Mouse (Mus musculus) forebrain, embryonic 13.5 days (tissue): ENCODE measurements around the gene Nr2f1. TPM values are rescaled to one million over a fixed set of nuclear protein-coding genes. Genes with fewer than 3 reads are reported as not detected.
A peak's percentile ranks its signal among the peaks of the same experiment; 100 is the strongest.

ENCODE experiments used
- ATAC-seq: fragments of 200-750 bp; cut with Nextera tagmentation; 2 replicates; pipeline ENCODE4 v1.8.0; 2017
- H3K27ac ChIP-seq: fragments of 300-500 bp; sonication (generic); 2 replicates; pipeline ENCODE4 v1.5.1; 2015; ENCODE audit warnings: inconsistent platforms, mild to moderate bottlenecking, moderate library complexity
- H3K27me3 ChIP-seq: fragments of 300-500 bp; sonication (generic); 2 replicates; pipeline ENCODE4 v1.6.1; 2015; ENCODE audit warnings: mild to moderate bottlenecking, inconsistent platforms
- H3K36me3 ChIP-seq: fragments of 300-500 bp; sonication (generic); 2 replicates; pipeline ENCODE4 v1.6.1; 2015; ENCODE audit warnings: mild to moderate bottlenecking, inconsistent platforms; ENCODE audit not compliant: poor library complexity, severe bottlenecking
- H3K4me1 ChIP-seq: fragments of 300-500 bp; sonication (generic); 2 replicates; pipeline ENCODE4 v1.6.1; 2015; ENCODE audit warnings: inconsistent platforms
- H3K4me2 ChIP-seq: fragments of 300-500 bp; sonication (generic); 2 replicates; pipeline ENCODE4 v1.6.1; 2015; ENCODE audit warnings: inconsistent platforms, mild to moderate bottlenecking, moderate library complexity
- H3K4me3 ChIP-seq: fragments of 300-500 bp; sonication (generic); 2 replicates; pipeline ENCODE4 v1.5.1; 2015; ENCODE audit warnings: mild to moderate bottlenecking, inconsistent platforms
- H3K9ac ChIP-seq: fragments of 300-500 bp; sonication (generic); 2 replicates; pipeline ENCODE4 v1.6.1; 2015; ENCODE audit warnings: mild to moderate bottlenecking, inconsistent platforms
- H3K9me3 ChIP-seq: fragments of 300-500 bp; sonication (generic); replicated peaks from 2 replicates; pipeline ENCODE4 v1.6.1; 2016; ENCODE audit warnings: inconsistent platforms
- WGBS: fragments of 180-500 bp; shearing (Covaris S2); methylation state at CpG from one replicate; pipeline ENCODE4 v1.1.7; 2015; 5-methylcytosine and 5-hydroxymethylcytosine counted together
- polyA plus RNA-seq: library from polyadenylated mRNA; unstranded; fragments of >200 nt; fragmentation: Nextera tagmentation; extraction: Ambion mirVana; gene quantifications from 2 replicates; pipeline ENCODE4 v1.2.1, GENCODE M21; 2015

Nr2f1 gene
- polyA plus RNA-seq, 1 experiment from 2014 or later, result 94.7 TPM

DNA sequence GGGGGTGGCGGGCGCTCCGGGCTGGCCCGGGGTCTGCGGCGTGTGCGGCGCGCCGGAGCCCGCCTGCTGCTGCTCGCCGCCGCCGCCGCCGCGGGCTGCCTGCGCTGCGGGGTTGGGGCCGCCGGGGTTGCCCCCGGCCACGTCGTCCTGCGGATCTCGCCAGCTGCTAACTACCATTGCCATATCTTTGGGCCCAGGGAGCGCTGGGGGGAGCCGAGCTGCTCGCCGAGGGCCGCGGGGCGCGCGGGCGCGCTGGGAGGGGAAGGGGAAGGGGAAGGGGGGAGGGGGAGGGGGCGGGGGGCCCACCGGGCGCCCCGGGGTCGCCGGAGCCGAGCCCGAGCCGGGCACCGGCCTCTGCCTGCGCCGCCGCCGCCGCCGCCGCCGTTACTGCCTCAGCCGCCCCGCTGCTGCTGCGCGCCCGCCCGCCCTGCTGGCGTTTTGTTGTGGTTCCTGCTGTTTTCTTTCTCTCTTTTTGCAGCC lies 1.1 kb downstream of the Nr2f1 start:
- Histone ChIP-seq H3K4me2 (peak overlapping the region; percentile 78), H3K9me3 (no peaks in the 10 kb centered on the region), H3K27me3 (peaks cover 12% of the 10 kb centered on the region; the same call in 1 of the 2 replicates), H3K9ac (peak overlapping the region; percentile 100), H3K4me1 (peaks cover under 1% of the 10 kb centered on the region; the same call in 1 of the 2 replicates), H3K4me3 (peak overlapping the region; percentile 95), H3K36me3 (peaks cover 19% of the 10 kb centered on the region), H3K27ac (peak overlapping the region; percentile 100)
- ATAC-seq, result peak; percentile 1; the same call in 1 of the 2 replicates
- 0% methylated on average over 8 of the region's 63 CpGs for WGBS

DNA sequence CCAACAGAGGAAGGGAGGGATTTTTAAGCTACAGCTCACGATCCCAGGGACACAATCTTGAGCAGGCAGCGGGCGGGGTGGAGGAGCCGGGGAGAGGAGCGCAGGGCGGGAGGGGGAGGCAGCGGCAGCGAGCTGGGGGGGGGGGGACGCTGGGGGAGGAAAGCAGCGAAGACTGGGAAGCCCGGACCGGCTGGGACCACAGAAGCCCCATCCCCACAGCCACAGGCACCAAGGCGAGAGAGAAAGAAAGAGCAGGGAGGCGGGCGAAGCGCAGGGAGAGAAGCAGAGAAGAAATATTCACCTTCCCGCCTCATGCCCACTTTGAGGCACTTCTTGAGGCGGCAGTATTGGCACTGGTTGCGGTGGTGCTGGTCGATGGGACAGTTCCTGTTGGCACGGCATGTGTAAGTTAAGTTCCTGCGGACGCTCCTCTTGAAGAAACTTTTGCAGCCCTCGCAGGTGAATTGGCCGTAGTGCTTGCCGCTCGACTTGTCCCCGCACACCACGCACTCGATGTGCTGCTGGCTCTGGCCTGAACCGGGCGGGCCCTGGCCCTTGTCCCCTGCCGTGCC lies 1.7 kb downstream of the Nr2f1 start:
- Histone ChIP-seq H3K4me3 (peak overlapping the region; percentile 95), H3K4me2 (peak overlapping the region; percentile 78), H3K27me3 (peaks cover 14% of the 10 kb centered on the region; the same call in 1 of the 2 replicates), H3K36me3 (peaks cover 19% of the 10 kb centered on the region), H3K4me1 (peaks cover 5% of the 10 kb centered on the region; the same call in 1 of the 2 replicates), H3K27ac (peak overlapping the region; percentile 100), H3K9me3 (no peaks in the 10 kb centered on the region), H3K9ac (peak overlapping the region; percentile 100)
- ATAC-seq, result no peak
- WGBS, result under 1% methylated on average over 30 of the region's 33 CpGs

DNA sequence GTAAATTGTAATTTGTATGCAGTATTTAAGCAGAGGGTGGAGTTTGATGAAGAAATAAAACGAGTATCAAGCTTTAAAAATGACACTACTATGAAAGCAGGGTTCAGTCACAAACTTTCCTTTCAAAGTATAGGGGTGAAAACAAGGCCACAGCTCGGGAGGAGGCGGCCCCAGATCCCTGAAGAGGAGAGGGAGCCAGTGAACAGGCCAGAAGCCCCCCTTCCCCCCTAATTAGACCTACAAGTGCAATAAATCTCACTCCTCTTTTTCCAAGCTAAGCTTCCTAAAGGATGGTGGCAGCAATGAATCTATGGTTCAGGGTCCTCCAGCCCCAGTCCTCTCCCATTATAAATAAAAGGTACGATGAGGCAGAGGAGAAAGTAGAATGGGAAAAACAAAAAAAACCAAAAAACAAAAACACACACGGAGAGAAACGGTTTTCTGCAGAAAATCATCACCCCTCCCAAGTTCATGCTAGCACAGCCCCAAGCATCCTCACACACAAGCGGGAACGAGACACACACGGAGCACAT lies 2.2 kb downstream of the Nr2f1 start:
- peak overlapping the region; percentile 100 for H3K9ac ChIP-seq
- peaks cover 19% of the 10 kb centered on the region for H3K36me3 ChIP-seq
- no peak for ATAC-seq
- H3K27me3 ChIP-seq, result peaks cover 13% of the 10 kb centered on the region; the same call in 1 of the 2 replicates
- no peaks in the 10 kb centered on the region for H3K9me3 ChIP-seq
- H3K4me3 ChIP-seq, result peak overlapping the region; percentile 95
- peak overlapping the region; percentile 100 for H3K27ac ChIP-seq
- 0% methylated on average over 9 of the region's 9 CpGs for WGBS
- H3K4me1 ChIP-seq, result peaks cover 9% of the 10 kb centered on the region; the same call in 1 of the 2 replicates
- H3K4me2 ChIP-seq, result peak overlapping the region; percentile 78

DNA sequence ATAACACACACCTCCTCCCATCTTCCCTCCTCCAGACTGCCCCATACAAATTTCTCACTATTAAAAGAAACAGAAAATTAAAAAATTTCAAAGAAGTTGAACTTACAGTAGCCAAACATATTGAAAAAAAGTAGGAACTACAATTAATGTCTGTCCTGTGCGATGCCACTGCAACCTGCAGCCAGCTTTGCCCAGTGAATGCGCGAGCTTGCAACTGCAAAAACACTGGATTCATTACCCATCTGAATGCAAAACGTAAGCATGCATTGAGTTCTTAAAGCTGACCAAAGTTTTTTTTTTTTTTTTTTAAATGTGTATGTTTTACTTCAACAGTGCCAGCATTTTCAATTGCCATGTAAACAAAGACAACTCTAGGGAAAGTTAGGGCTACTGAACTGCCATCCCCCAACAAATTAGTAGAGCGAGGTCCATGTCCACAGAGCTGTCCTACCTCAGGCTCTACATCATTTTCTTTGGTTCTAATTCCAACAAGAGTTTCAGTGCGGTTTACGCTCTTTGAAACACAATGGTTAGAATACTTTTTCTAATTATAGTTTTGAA lies 3.2 kb downstream of the Nr2f1 start:
- Histone ChIP-seq H3K9me3 (no peaks in the 10 kb centered on the region), H3K4me2 (peak overlapping the region; percentile 76), H3K27ac (peak overlapping the region; percentile 97), H3K4me1 (peaks cover 18% of the 10 kb centered on the region), H3K27me3 (peaks cover 21% of the 10 kb centered on the region), H3K4me3 (peak overlapping the region; percentile 95), H3K36me3 (peaks cover 25% of the 10 kb centered on the region), H3K9ac (peak overlapping the region; percentile 100)
- ATAC-seq, result no peak
- whole genome bisulfite sequencing, result 5% methylated on average over 7 of the region's 7 CpGs

DNA sequence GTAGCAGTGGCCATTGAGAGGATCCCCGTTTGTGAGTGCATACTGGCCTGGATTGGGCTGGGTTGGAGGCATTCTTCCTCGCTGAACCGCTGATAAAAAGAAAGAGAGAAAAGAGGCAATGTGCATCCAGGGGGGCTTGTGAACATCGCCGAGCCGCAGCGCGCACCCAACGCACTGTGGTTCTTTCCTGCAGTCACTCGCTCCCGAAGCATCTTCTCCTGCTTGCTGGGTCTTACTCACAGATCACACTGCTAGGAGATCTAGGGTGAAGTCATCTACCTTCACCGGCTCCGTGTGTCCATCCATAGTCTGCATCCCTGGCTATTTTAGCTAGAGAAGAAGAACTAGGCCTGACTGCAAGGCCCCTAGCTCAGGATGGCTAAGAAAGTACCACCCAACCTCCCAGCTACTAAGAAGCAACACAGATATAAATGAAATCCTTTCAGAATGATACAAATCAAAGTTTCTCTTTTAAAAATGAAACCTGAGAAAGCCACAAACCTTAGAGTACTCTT lies 3.9 kb downstream of the Nr2f1 start:
- ATAC-seq, result no peak

DNA sequence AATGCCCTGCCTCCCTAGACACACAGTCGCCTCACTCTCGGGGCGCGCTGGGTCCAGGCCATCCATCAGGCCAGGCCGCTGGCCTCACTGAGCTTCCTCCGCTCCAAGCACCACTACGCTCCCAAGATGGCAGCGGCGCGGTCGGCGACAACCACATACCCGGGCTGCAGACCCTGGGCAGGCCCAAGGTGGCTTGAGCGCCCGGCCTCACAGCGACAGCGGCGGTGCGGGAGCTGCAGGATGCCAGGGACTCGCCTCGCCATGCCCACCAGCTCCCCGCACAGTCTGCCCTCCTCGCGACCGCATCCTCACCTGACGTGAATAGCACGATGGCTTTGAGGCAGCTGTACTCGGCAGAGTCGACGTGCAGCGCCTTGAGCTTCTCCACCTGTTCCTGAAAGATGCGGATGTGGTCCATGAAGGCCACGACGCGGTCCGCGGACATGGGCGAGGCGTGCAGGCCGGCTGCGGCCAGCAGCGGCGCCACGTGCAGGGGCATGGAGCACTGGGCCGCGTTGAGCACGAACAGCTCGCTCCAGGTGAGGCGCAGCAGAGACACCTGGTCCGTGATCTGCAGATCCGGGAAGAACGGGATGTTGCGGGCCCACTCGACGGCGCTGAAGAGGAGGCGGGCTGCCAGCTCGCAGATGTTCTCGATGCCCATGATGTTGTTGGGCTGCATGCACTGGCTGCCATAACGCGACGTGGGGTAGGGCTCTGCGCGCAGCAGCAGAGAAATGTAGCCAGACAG lies 4.5 kb downstream of the Nr2f1 start:
- H3K27ac ChIP-seq, result peak overlapping the region; percentile 97
- H3K4me2 ChIP-seq, result peak overlapping the region; percentile 76
- peak overlapping the region; percentile 95 for H3K4me3 ChIP-seq
- H3K36me3 ChIP-seq, result peaks cover 38% of the 10 kb centered on the region
- H3K9me3 ChIP-seq, result no peaks in the 10 kb centered on the region
- under 1% methylated on average over 61 of the region's 64 CpGs for WGBS
- H3K9ac ChIP-seq, result peak overlapping the region; percentile 100
- ATAC-seq, result peak; percentile 5; the same call in 1 of the 2 replicates
- H3K4me1 ChIP-seq, result peaks cover 31% of the 10 kb centered on the region
- peaks cover 34% of the 10 kb centered on the region for H3K27me3 ChIP-seq

More for the DNA sequence above, 3.9 kb downstream of the Nr2f1 start:
- WGBS, result 3% methylated on average over 13 of the region's 13 CpGs
- Histone ChIP-seq H3K36me3 (peaks cover 32% of the 10 kb centered on the region), H3K27ac (peak overlapping the region; percentile 97), H3K4me3 (peak overlapping the region; percentile 95), H3K4me2 (peak overlapping the region; percentile 76), H3K27me3 (peaks cover 27% of the 10 kb centered on the region), H3K4me1 (peaks cover 25% of the 10 kb centered on the region), H3K9ac (peak overlapping the region; percentile 100), H3K9me3 (no peaks in the 10 kb centered on the region)

DNA sequence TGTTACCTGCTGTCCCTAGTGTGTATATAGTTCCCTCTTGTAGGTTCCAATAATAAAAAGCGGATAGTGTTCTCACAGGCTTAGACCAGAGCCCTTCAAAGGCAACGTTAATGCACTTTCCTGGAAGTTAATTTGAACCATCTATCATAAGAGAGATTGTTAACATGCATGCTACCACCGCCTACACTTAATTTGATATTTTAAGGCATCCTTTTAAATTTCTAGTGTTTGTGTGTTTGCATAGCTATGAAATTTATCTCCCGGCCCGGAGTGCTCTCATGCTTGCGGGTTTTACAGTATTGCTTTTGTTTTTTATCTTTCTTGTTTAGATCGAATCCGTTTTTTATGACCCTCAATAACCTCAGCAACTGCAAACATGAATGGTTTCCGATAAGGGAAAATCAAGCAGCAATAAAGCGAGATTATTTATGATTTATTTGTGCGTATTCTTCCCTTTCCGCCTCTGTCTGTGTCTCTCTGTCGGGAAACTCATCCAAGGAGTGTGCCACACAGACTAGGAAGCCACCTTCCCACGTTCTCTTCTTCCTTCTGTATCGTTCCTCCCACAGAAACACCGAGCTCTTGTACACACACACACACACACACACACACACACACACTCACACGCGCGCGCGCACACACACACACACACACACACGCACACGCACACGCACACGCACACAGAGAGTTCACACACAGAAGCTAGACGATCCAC lies 5.3 kb downstream of the Nr2f1 start:
- peak overlapping the region; percentile 95 for H3K4me3 ChIP-seq
- H3K4me2 ChIP-seq, result peak overlapping the region; percentile 76
- H3K4me1 ChIP-seq, result peaks cover 32% of the 10 kb centered on the region
- peak overlapping the region; percentile 100 for H3K9ac ChIP-seq
- peaks cover 39% of the 10 kb centered on the region for H3K27me3 ChIP-seq
- WGBS, result 8% methylated on average over 21 of the region's 26 CpGs
- ATAC-seq, result no peak
- peak overlapping the region; percentile 97 for H3K27ac ChIP-seq
- H3K9me3 ChIP-seq, result no peaks in the 10 kb centered on the region
- peaks cover 45% of the 10 kb centered on the region for H3K36me3 ChIP-seq

DNA sequence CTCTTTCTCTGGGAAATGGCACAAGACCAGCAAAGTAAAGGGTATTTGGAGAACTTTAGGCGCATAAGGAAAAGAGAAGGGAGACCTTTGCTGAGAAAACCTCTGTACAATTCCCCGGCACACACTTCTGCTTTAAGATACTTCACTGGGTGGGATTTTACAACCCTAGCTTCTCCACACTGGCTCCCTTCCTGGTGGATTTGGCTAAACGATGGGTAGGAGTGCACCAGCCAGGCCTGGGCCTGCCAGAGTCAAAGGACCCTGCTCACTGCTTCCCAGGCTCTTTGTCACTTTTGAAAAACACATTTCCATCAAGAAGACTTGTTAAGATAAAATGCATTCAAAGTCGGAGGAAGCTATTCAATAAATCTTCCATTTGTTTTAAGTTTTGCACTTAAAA lies 6.3 kb downstream of the Nr2f1 start:
- Histone ChIP-seq H3K4me3 (peak overlapping the region; percentile 95), H3K27ac (peak overlapping the region; percentile 97), H3K9ac (peak overlapping the region; percentile 100), H3K27me3 (peaks cover 44% of the 10 kb centered on the region), H3K4me2 (peak overlapping the region; percentile 76), H3K36me3 (peaks cover 51% of the 10 kb centered on the region), H3K4me1 (peaks cover 38% of the 10 kb centered on the region), H3K9me3 (no peaks in the 10 kb centered on the region)
- no peak for ATAC-seq
- WGBS, result 20% methylated on average over 4 of the region's 4 CpGs

DNA sequence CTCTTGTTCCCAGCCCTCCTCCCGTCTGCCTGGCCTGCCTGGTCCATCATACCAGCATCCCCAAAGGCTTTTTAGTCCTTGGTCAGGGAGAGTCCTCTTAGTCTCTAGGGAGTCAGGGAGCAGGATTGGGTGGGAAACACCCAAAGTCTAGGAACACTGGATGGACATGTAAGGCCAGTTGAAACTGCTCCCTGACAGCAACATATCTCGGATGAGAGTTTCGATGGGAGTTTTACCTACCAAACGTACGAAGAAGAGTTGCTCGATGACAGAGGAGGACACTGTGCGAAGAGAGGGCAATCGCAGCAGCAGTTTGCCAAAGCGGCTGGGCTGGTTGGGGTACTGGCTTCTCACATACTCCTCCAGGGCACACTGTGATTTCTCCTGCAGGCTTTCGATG lies 10.0 kb downstream of the Nr2f1 start:
- peaks cover 65% of the 10 kb centered on the region for H3K27me3 ChIP-seq

DNA sequence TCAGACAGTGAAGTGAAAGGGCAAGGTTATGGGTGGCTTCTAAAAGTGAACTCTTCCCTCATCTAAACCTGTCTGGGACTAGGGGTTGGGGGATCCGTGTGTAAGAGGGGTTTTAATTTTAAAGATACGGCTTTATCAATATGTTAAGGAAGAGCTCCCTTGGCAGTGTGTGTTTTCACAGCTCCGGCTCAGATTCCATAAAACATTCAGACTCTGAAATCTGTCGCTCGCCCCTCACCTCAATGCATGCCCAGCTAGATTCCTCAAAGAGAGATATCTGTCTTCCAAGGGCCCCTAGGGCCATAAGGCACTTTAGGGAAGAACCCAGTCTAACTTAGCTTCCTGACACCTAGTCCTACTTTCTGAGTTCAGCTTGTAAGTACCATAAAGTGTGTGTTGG lies 11.7 kb downstream of the Nr2f1 start:
- 45% methylated on average over 5 of the region's 5 CpGs for WGBS
- H3K4me1 ChIP-seq, result peaks cover 81% of the 10 kb centered on the region
- peaks cover 72% of the 10 kb centered on the region for H3K27me3 ChIP-seq

More for the DNA sequence above, 10.0 kb downstream of the Nr2f1 start:
- WGBS, result 19% methylated on average over 10 of the region's 10 CpGs
- Histone ChIP-seq H3K27ac (peak overlapping the region; percentile 86), H3K4me3 (peak overlapping the region; percentile 95), H3K4me2 (peak overlapping the region; percentile 76), H3K9me3 (no peaks in the 10 kb centered on the region), H3K9ac (peak overlapping the region; percentile 100), H3K4me1 (peaks cover 74% of the 10 kb centered on the region), H3K36me3 (peaks cover 58% of the 10 kb centered on the region)
- ATAC-seq, result no peak

DNA sequence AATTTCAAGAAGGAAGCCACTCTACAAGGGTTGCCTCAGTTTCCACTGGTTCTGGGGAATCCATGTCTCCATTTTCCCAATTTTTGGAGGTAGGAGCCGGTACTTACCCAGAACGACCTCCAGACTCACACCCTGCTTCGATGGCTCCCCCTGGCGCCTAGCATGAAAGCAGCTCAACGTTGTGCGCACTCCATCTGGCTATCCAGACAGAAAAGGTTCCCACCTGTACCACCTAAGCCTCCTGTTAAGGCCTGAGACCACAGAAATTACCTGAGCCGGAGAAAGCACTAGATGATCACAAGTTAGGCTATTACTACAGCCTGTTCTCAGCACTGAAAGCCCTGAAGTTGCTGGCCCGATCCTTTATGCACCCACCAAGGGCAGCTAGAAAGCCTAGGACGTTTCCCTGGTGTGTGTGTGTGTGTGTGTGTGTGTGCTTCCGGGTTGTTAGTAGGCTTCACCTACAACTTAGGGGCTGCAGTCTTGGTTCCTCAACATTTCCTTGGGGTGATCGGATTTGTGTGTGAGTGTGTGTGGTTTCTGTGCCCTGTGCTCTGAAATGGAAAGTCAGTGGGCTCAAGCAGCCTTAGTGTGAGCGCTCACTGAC lies 13.1 kb downstream of the Nr2f1 start:
- peaks cover 75% of the 10 kb centered on the region for H3K27me3 ChIP-seq
- 13% methylated on average over 12 of the region's 12 CpGs for WGBS

More for the DNA sequence above, 11.7 kb downstream of the Nr2f1 start:
- Histone ChIP-seq H3K4me2 (peak overlapping the region; percentile 55), H3K27ac (peak overlapping the region; percentile 97), H3K36me3 (peaks cover 51% of the 10 kb centered on the region), H3K9me3 (no peaks in the 10 kb centered on the region), H3K9ac (peak overlapping the region; percentile 60), H3K4me3 (peak overlapping the region; percentile 18)
- ATAC-seq, result no peak

More for the DNA sequence above, 13.1 kb downstream of the Nr2f1 start:
- peaks cover 46% of the 10 kb centered on the region for H3K36me3 ChIP-seq
- no peak overlapping the region for H3K4me3 ChIP-seq
- ATAC-seq, result no peak
- peak overlapping the region; percentile 60 for H3K9ac ChIP-seq
- H3K27ac ChIP-seq, result peak overlapping the region; percentile 97
- H3K4me1 ChIP-seq, result peaks cover 76% of the 10 kb centered on the region
- peak overlapping the region; percentile 65 for H3K4me2 ChIP-seq
- no peaks in the 10 kb centered on the region for H3K9me3 ChIP-seq
